Mouse (Mus musculus): ENCODE results near the gene Uts2b. TPM values are rescaled to one million over a fixed set of nuclear protein-coding genes. Genes with fewer than 3 reads are reported as not detected.
A peak's percentile ranks its signal among the peaks of the same experiment; 100 is the strongest.

Uts2b gene
- polyA plus RNA-seq (2011; ENCODE audit: insufficient read length, low read depth, missing spikeins) = 0.60 TPM in 1 of 2 replicates, not detected in the other

GRCm38 (mm10) chr16:27370191-27370590 is at the start of gene Uts2b:
Uts2b (minus strand) TSS chr16:27370239.
- Histone ChIP-seq H3K4me1 (ENCODE audit: control insufficient read depth, insufficient read depth, low read length) (no peaks in the 10 kb centered on the region), H3K4me3 (ENCODE audit: insufficient read depth, low read length) (no peak within 1 kb of the TSS), H3K27ac (ENCODE audit: insufficient read depth, low read length) (no peak within 1 kb of the TSS)
- no peak for TF ChIP-seq POLR2A (IDR thresholded peaks at IDR 0.05; ENCODE audit: low read depth, low read length)
- TF ChIP-seq CTCF (IDR thresholded peaks at IDR 0.05; ENCODE audit: borderline replicate concordance, insufficient read depth, low read length) = no peak

DNA sequence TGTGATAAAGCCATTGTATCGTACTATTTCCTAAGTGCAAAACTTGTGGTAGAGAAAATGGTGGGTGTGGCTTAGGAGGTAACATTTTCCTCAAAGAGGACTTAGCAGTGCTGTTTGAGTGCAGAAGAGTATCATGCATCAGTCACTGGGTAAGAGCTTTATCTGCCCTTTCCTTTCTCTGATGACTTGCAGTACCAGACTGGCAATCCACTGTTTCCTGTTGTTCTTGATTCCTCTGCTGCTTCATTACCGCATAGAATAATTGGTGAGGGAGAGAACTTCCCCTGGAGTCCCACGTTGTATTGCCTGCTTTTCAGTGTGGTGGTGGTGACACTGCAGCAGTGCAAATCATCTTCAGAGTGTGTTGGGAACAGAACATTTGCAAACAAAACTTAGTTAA is 47.6 kb upstream of the Uts2b start:
- Histone ChIP-seq H3K4me3 (ENCODE audit: insufficient read depth, low read length) (no peak overlapping the region), H3K27ac (ENCODE audit: insufficient read depth, low read length) (no peak overlapping the region), H3K4me1 (ENCODE audit: control insufficient read depth, insufficient read depth, low read length) (no peaks in the 10 kb centered on the region)
- no peak for TF ChIP-seq CTCF (IDR thresholded peaks at IDR 0.05; ENCODE audit: borderline replicate concordance, insufficient read depth, low read length)
- TF ChIP-seq POLR2A (IDR thresholded peaks at IDR 0.05; ENCODE audit: low read depth, low read length) = no peak

DNA sequence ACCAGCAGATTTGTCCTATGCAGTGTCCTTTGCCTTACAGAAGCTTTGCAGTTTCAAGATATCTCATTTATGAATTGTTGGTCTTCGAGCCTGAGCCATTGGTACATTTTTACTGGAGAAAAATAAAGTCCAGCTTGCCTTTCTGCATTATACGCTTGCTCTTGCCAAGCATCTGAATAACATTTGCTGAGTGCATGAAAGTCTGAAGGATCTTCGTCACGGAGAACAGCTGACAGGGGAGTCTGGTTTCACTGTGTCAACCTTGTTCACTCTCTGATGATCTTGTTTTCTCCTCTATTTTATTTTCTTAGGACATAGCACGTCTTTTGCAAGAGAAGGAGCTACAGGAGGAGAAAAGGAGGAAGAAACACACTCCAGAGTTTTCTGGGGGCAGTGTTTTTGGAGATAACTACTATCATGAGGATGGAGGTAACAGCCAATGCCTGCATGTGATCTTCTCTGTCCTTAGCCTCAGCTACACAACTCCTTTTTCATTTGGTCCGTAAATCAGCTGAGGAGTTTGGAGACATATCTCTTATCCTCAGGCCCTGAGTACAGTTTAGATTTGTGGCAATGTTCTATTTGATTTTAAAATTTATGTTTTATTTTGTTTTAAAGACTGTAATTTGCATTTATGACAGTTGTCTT is 47.0 kb upstream of the Uts2b start:
- no peaks in the 10 kb centered on the region for H3K4me1 ChIP-seq (ENCODE audit: control insufficient read depth, insufficient read depth, low read length)
- H3K4me3 ChIP-seq (ENCODE audit: insufficient read depth, low read length) = no peak overlapping the region
- TF ChIP-seq CTCF (IDR thresholded peaks at IDR 0.05; ENCODE audit: borderline replicate concordance, insufficient read depth, low read length) = no peak
- TF ChIP-seq POLR2A (IDR thresholded peaks at IDR 0.05; ENCODE audit: low read depth, low read length) = no peak
- H3K27ac ChIP-seq (ENCODE audit: insufficient read depth, low read length) = no peak overlapping the region

DNA sequence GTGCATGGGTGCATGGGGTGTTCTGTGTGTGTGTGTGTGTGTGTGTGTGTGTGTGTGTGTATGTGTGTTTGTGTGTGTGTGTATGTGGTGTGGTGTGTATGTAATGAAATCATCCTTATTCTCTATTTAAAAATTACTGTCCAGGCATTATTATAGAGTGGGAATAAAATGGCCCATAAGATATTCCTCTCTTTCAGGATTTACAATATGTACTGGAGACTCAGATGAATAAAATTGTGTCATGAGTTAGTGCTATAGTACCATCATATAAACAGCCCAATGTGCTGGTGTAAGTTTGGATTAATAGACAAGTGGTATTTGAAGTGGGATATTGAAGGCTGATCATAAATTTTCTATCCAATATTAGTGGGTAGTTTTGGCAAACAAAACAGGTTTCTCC is 34.1 kb upstream of the Uts2b start:
- H3K27ac ChIP-seq (ENCODE audit: insufficient read depth, low read length) = no peak overlapping the region
- no peak for TF ChIP-seq CTCF (IDR thresholded peaks at IDR 0.05; ENCODE audit: borderline replicate concordance, insufficient read depth, low read length)
- TF ChIP-seq POLR2A (IDR thresholded peaks at IDR 0.05; ENCODE audit: low read depth, low read length) = no peak
- H3K4me1 ChIP-seq (ENCODE audit: control insufficient read depth, insufficient read depth, low read length) = no peaks in the 10 kb centered on the region
- no peak overlapping the region for H3K4me3 ChIP-seq (ENCODE audit: insufficient read depth, low read length)

GRCm38 (mm10) chr16:27401579-27401978 is 31.5 kb upstream of the Uts2b start:
- Histone ChIP-seq H3K27ac (ENCODE audit: insufficient read depth, low read length) (peak overlapping the region; percentile 43; the same call in 1 of the 2 replicates), H3K4me1 (ENCODE audit: control insufficient read depth, insufficient read depth, low read length) (no peaks in the 10 kb centered on the region; the same call in 1 of the 2 replicates), H3K4me3 (ENCODE audit: insufficient read depth, low read length) (no peak overlapping the region)
- TF ChIP-seq CTCF (IDR thresholded peaks at IDR 0.05; ENCODE audit: borderline replicate concordance, insufficient read depth, low read length) (no peak), POLR2A (IDR thresholded peaks at IDR 0.05; ENCODE audit: low read depth, low read length) (no peak)

- Histone ChIP-seq H3K4me1 (ENCODE audit: control insufficient read depth, insufficient read depth, low read length) (no peaks in the 10 kb centered on the region; the same call in 1 of the 2 replicates), H3K27ac (ENCODE audit: insufficient read depth, low read length) (no peak overlapping the region), H3K4me3 (ENCODE audit: insufficient read depth, low read length) (no peak overlapping the region)
- TF ChIP-seq POLR2A (IDR thresholded peaks at IDR 0.05; ENCODE audit: low read depth, low read length) (no peak), CTCF (IDR thresholded peaks at IDR 0.05; ENCODE audit: borderline replicate concordance, insufficient read depth, low read length) (no peak)
These were observed 29.7 kb upstream of the Uts2b start for GRCm38 (mm10) chr16:27399719-27400253.

GRCm38 (mm10) chr16:27399026-27399718 is 29.1 kb upstream of the Uts2b start:
- Histone ChIP-seq H3K27ac (ENCODE audit: insufficient read depth, low read length) (no peak overlapping the region), H3K4me3 (ENCODE audit: insufficient read depth, low read length) (no peak overlapping the region), H3K4me1 (ENCODE audit: control insufficient read depth, insufficient read depth, low read length) (no peaks in the 10 kb centered on the region; the same call in 1 of the 2 replicates)
- no peak for TF ChIP-seq POLR2A (IDR thresholded peaks at IDR 0.05; ENCODE audit: low read depth, low read length)
- no peak for TF ChIP-seq CTCF (IDR thresholded peaks at IDR 0.05; ENCODE audit: borderline replicate concordance, insufficient read depth, low read length)

GRCm38 (mm10) chr16:27396951-27397350 is 26.9 kb upstream of the Uts2b start:
- TF ChIP-seq POLR2A (IDR thresholded peaks at IDR 0.05; ENCODE audit: low read depth, low read length) (no peak), CTCF (IDR thresholded peaks at IDR 0.05; ENCODE audit: borderline replicate concordance, insufficient read depth, low read length) (no peak)
- Histone ChIP-seq H3K4me1 (ENCODE audit: control insufficient read depth, insufficient read depth, low read length) (no peaks in the 10 kb centered on the region; the same call in 1 of the 2 replicates), H3K4me3 (ENCODE audit: insufficient read depth, low read length) (no peak overlapping the region), H3K27ac (ENCODE audit: insufficient read depth, low read length) (0 out of 2 replicates have a peak overlapping the region, but pooled peaks have one; percentile 4)

GRCm38 (mm10) chr16:27395251-27396037 is 25.4 kb upstream of the Uts2b start:
- H3K27ac ChIP-seq (ENCODE audit: insufficient read depth, low read length) = no peak overlapping the region
- no peak for TF ChIP-seq POLR2A (IDR thresholded peaks at IDR 0.05; ENCODE audit: low read depth, low read length)
- TF ChIP-seq CTCF (IDR thresholded peaks at IDR 0.05; ENCODE audit: borderline replicate concordance, insufficient read depth, low read length) = no peak

More at GRCm38 (mm10) chr16:27395251-27396037, 25.4 kb upstream of the Uts2b start:
- Histone ChIP-seq H3K4me1 (ENCODE audit: control insufficient read depth, insufficient read depth, low read length) (no peaks in the 10 kb centered on the region; the same call in 1 of the 2 replicates), H3K4me3 (ENCODE audit: insufficient read depth, low read length) (no peak overlapping the region)
